Mouse (Mus musculus) limb, embryonic 14.5 days (tissue): ENCODE results near the gene Lipn. TPM values are rescaled to one million over a fixed set of nuclear protein-coding genes. Genes with fewer than 3 reads are reported as not detected.

Source experiments
- ATAC-seq: fragments of 200-750 bp; cut with Nextera tagmentation; 2 replicates; pipeline ENCODE4 v1.8.0; 2017; ENCODE audit warnings: low read depth, moderate number of reproducible peaks, moderate TSS enrichment; ENCODE audit not compliant: low FRiP score
- DNase-seq: peaks from one replicate; pipeline ENCODE4 v3.0.0-alpha.2; 2015; ENCODE audit warnings: low spot score
- H3K27ac ChIP-seq: fragments of 300-500 bp; sonication (generic); replicated peaks from 2 replicates; pipeline ENCODE4 v1.5.1; 2014; ENCODE audit warnings: low read depth, mild to moderate bottlenecking, low read length, moderate library complexity, mixed read lengths
- H3K27me3 ChIP-seq: fragments of 300-500 bp; sonication (generic); 2 replicates; pipeline ENCODE4 v1.6.1; 2014; ENCODE audit warnings: low read length, mixed read lengths; ENCODE audit not compliant: control insufficient read depth, insufficient read depth
- H3K36me3 ChIP-seq: fragments of 300-500 bp; sonication (generic); 2 replicates; pipeline ENCODE4 v1.6.1; 2014; ENCODE audit warnings: mild to moderate bottlenecking, low read length, moderate library complexity, mixed read lengths; ENCODE audit not compliant: control insufficient read depth, insufficient read depth
- H3K4me1 ChIP-seq: fragments of 300-500 bp; sonication (generic); 2 replicates; pipeline ENCODE4 v1.6.1; 2014; ENCODE audit warnings: antibody characterized with exemption, low read length, mixed read lengths; ENCODE audit not compliant: control insufficient read depth, insufficient read depth
- H3K4me2 ChIP-seq: fragments of 300-500 bp; sonication (generic); replicated peaks from 2 replicates; pipeline ENCODE4 v1.6.1; 2014; ENCODE audit warnings: low read depth, mild to moderate bottlenecking, low read length, moderate library complexity; ENCODE audit not compliant: severe bottlenecking
- H3K4me3 ChIP-seq: fragments of 300-500 bp; sonication (generic); replicated peaks from 2 replicates; pipeline ENCODE4 v1.5.1; 2014; ENCODE audit warnings: low read length
- H3K9ac ChIP-seq: fragments of 300-500 bp; sonication (generic); 2 replicates; pipeline ENCODE4 v1.6.1; 2014; ENCODE audit warnings: mild to moderate bottlenecking, low read depth, low read length, moderate library complexity; ENCODE audit not compliant: severe bottlenecking
- H3K9me3 ChIP-seq: fragments of 300-500 bp; sonication (generic); 2 replicates; pipeline ENCODE4 v1.6.1; 2016; ENCODE audit warnings: low read length; ENCODE audit not compliant: control insufficient read depth
- POLR2A ChIP-seq: fragments of 200-500 bp; IDR thresholded peaks from 2 replicates; pipeline ENCODE4 v1.8.0; 2012; ENCODE audit warnings: inconsistent platforms, mild to moderate bottlenecking, moderate library complexity, borderline replicate concordance; ENCODE audit not compliant: insufficient read depth, insufficient read length; ENCODE audit errors: extremely low read depth
- WGBS: fragments of 180-500 bp; shearing (Covaris S2); extraction: QIAGEN DNeasy Blood & Tissue Kit; methylation state at CpG from one replicate; pipeline ENCODE4 v1.1.7; 2014; 5-methylcytosine and 5-hydroxymethylcytosine counted together
- polyA plus RNA-seq, 2 experiments: library from polyadenylated mRNA; depleted of rRNA in 1 of 2; stranded (reverse) in 1 of 2; unstranded in 1 of 2; fragments of >200 nt; fragmentation: Nextera tagmentation in 1 of 2; extraction: Ambion mirVana in 1 of 2; gene quantifications; 2 replicates each; pipeline versions ENCODE4 v1.2.1 to v1.2.3; 2012 to 2014

The Lipn gene
- polyA plus RNA-seq (2012; rRNA removed) (not detected in 2 replicates), polyA plus RNA-seq (2014; fragmentation: Nextera tagmentation; extraction: Ambion mirVana) (not detected in 2 replicates)

- 84% methylated on average over 9 of the region's 9 CpGs for WGBS
- Histone ChIP-seq H3K4me2 (no peak within 1 kb of the TSS), H3K4me3 (no peak within 1 kb of the TSS), H3K27me3 (no peaks in the 10 kb centered on the region), H3K4me1 (no peaks in the 10 kb centered on the region), H3K9ac (no peak within 1 kb of the TSS), H3K9me3 (no peaks in the 10 kb centered on the region), H3K27ac (no peak within 1 kb of the TSS), H3K36me3 (no peaks in the 10 kb centered on the region)
- TF ChIP-seq POLR2A, result no peak
- ATAC-seq, result no peak
- no peak for DNase-seq
These were observed at the start of gene Lipn for GRCm38 (mm10) chr19:34066779-34067472. Lipn (plus strand) TSS chr19:34067358.

GRCm38 (mm10) chr19:34021440-34022172 is 45.6 kb upstream of the Lipn start:
- 74% methylated on average over 11 of the region's 11 CpGs for WGBS
- no peaks in the 10 kb centered on the region for H3K36me3 ChIP-seq
- H3K4me2 ChIP-seq, result no peak overlapping the region
- TF ChIP-seq POLR2A, result no peak
- ATAC-seq (no peak), DNase-seq (no peak)
- H3K4me1 ChIP-seq, result no peaks in the 10 kb centered on the region
- H3K9me3 ChIP-seq, result no peaks in the 10 kb centered on the region
- no peaks in the 10 kb centered on the region for H3K27me3 ChIP-seq
- no peak overlapping the region for H3K4me3 ChIP-seq
- H3K27ac ChIP-seq, result no peak overlapping the region
- no peak overlapping the region for H3K9ac ChIP-seq

- ATAC-seq, result no peak
- WGBS, result 44% methylated on average over 3 of the region's 3 CpGs
- TF ChIP-seq POLR2A, result no peak
- no peak overlapping the region for H3K4me3 ChIP-seq
- no peak overlapping the region for H3K27ac ChIP-seq
- no peak overlapping the region for H3K4me2 ChIP-seq
- H3K9ac ChIP-seq, result no peak overlapping the region
- no peaks in the 10 kb centered on the region for H3K27me3 ChIP-seq
- no peaks in the 10 kb centered on the region for H3K36me3 ChIP-seq
- H3K4me1 ChIP-seq, result no peaks in the 10 kb centered on the region
- no peaks in the 10 kb centered on the region for H3K9me3 ChIP-seq
- DNase-seq, result no peak
These were observed 44.4 kb upstream of the Lipn start for GRCm38 (mm10) chr19:34022759-34023158.

GRCm38 (mm10) chr19:34039731-34040130 is 27.4 kb upstream of the Lipn start:
- WGBS, result 74% methylated on average over 1 of the region's 1 CpGs
- no peak overlapping the region for H3K9ac ChIP-seq
- H3K4me1 ChIP-seq, result no peaks in the 10 kb centered on the region
- DNase-seq, result no peak
- TF ChIP-seq POLR2A, result no peak
- no peaks in the 10 kb centered on the region for H3K9me3 ChIP-seq
- H3K36me3 ChIP-seq, result no peaks in the 10 kb centered on the region
- H3K4me2 ChIP-seq, result no peak overlapping the region
- no peaks in the 10 kb centered on the region for H3K27me3 ChIP-seq
- ATAC-seq, result no peak
- H3K4me3 ChIP-seq, result no peak overlapping the region
- H3K27ac ChIP-seq, result no peak overlapping the region

GRCm38 (mm10) chr19:34043008-34043407 is 24.1 kb upstream of the Lipn start:
- H3K27ac ChIP-seq, result no peak overlapping the region
- DNase-seq, result no peak
- no peak for TF ChIP-seq POLR2A
- H3K4me2 ChIP-seq, result no peak overlapping the region
- ATAC-seq, result no peak
- no peaks in the 10 kb centered on the region for H3K36me3 ChIP-seq
- no peak overlapping the region for H3K4me3 ChIP-seq
- 72% methylated on average over 6 of the region's 6 CpGs for WGBS
- H3K27me3 ChIP-seq, result no peaks in the 10 kb centered on the region
- no peaks in the 10 kb centered on the region for H3K4me1 ChIP-seq
- no peak overlapping the region for H3K9ac ChIP-seq
- H3K9me3 ChIP-seq, result no peaks in the 10 kb centered on the region
